Mouse (Mus musculus): ENCODE results near the gene Zscan26. TPM values are rescaled to one million over a fixed set of nuclear protein-coding genes. Genes with fewer than 3 reads are reported as not detected.
"Not testable (repeated sequence)": the region's sequence is repeated elsewhere in the genome, so short reads cannot be mapped to it uniquely, and the experiment has no call there.

Gene Zscan26
- total RNA-seq (2021): 10 to 100 TPM; 10.9 to 15.4 TPM
- long read RNA-seq, experiment 1, full-length matches to known transcripts: 1 of 2 reads
- long read RNA-seq, experiment 1, partial matches to known transcripts: 0 of 2 reads
- long read RNA-seq, experiment 1, other reads (novel, unspliced or antisense): 1 of 2 reads
- long read RNA-seq, experiment 2, partial matches to known transcripts: 0 of 1 reads
- long read RNA-seq, experiment 2, other reads (novel, unspliced or antisense): 1 of 1 reads

- DNase-seq: peak; percentile 65
These were observed at the start of gene Zscan26 for GRCm38 (mm10) chr13:21453449-21453848. Gene Zscan26, minus strand, starts transcription at chr13:21453730.

- no peak for DNase-seq
These were observed 48.8 kb upstream of the Zscan26 start for GRCm38 (mm10) chr13:21502296-21502695.

DNA sequence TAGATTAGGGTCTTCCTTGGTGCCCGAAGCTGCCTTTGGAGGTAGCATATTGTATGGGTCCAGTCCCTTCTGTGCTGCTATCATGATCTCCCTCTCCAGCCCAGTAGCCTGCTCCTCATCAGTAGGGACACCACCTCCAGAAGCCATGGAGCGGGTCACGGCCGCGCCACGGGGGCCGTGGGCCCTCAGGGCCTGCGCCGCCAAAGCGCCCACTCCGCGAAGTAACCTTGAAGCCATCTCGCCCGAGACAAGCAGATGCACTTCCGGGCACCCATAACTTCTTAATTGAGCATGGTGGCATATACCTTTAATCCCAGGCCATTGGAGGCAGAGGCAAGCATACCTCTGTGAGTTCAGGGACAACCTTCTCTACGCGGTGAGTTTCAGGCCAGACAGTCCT is 47.7 kb upstream of the Zscan26 start, which contains the start of gene Gm11273:
Gene Gm11273 (minus strand): TSS at position 237 of the 400 bp plus-strand sequence.
- DNase-seq: not testable (repeated sequence)

- DNase-seq: no peak
These were observed 41.5 kb upstream of the Zscan26 start, which contains the start of gene AK157302 for GRCm38 (mm10) chr13:21495080-21495479. Gene AK157302, plus strand, starts transcription at chr13:21495223.

DNA sequence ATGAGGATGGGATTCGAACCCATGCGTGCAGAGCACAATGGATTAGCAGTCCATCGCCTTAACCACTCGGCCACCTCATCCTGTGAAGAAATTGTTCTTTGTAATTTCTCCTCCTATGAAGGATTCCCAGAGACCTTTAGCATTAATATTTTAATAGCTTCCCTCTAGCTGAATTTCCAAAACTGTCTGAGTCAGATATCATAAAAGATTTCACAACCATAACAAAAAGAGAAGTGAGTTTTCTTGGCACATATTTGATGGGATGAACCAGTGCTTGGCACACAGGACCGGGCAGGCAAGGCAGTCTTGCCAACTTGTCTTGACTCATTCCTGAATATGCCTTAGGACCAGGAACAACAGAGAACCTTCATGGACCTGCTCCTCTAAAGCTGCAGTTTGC is 39.3 kb upstream of the Zscan26 start:
- DNase-seq: no peak

GRCm38 (mm10) chr13:21486881-21487280 is 33.4 kb upstream of the Zscan26 start:
- DNase-seq: no peak

DNA sequence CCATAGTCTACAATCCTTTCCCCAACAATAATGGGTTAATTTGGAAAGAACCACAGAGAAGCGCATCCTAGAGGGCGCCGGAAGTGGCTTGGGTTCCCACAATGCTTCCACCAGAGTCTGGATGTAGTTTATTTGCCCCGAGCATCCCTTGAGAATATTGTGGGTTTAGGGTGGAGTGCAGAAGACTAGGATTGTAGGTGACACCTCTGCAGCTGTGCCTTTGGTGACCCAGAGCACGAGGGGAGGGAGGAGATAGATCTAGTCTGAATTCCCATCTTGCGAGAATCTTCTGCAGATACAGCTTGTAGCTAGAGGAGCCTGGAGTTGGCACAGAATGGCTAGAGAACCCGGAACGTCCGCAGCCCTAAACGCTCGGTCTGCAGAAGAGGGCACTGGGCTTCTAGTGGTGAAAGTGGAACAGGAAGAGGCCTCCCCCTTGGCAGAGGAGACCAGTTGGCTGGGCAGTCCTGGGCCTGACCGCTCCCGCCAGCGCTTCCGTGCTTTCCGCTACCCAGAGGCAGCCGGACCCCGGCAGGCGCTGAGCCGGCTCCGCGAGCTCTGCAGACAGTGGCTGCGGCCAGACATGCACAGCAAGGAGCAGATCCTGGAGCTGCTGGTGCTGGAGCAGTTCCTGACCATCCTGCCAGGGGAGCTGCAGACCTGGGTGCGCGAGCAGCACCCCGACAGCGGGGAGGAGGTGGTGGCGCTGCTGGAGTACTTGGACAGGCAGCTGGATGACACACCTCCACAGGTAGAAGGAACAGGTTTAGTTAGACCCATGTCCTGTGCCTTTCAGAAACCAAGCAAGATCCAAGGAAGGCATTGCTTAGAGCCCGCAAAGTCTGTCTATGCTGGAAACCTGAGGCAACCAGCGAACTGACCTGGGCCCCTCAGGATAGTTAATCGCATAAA is 25.5 kb upstream of the Zscan26 start, which contains the start of the genes Zkscan4 and Gm10065:
Gene Zkscan4 (plus strand): TSS at position 149 of the 912 bp plus-strand sequence.
Gene Gm10065 (minus strand): TSS at position 683 of the 912 bp plus-strand sequence.
- peak; percentile 45 for DNase-seq

- DNase-seq: no peak
These were observed 18.9 kb upstream of the Zscan26 start for GRCm38 (mm10) chr13:21472427-21472826.

DNA sequence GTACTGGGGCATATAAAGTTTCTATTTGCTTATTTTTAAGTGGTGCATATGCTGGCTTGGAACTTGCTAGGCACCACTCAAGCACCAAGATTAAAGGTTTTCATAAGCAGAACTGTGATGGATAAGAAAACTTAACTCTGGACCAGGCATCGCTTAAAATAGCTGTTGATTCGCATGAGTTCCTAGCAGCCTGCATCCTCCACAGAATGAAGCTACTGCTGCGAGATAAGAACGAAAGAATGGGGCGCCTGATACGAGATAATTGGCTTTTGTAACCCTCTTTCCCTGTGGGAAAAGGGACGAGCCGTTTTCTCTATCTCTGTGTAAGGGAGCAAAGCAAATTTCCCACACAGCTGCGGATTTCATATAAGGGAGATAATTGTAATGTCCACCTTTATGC is 15.6 kb upstream of the Zscan26 start:
- no peak for DNase-seq

DNA sequence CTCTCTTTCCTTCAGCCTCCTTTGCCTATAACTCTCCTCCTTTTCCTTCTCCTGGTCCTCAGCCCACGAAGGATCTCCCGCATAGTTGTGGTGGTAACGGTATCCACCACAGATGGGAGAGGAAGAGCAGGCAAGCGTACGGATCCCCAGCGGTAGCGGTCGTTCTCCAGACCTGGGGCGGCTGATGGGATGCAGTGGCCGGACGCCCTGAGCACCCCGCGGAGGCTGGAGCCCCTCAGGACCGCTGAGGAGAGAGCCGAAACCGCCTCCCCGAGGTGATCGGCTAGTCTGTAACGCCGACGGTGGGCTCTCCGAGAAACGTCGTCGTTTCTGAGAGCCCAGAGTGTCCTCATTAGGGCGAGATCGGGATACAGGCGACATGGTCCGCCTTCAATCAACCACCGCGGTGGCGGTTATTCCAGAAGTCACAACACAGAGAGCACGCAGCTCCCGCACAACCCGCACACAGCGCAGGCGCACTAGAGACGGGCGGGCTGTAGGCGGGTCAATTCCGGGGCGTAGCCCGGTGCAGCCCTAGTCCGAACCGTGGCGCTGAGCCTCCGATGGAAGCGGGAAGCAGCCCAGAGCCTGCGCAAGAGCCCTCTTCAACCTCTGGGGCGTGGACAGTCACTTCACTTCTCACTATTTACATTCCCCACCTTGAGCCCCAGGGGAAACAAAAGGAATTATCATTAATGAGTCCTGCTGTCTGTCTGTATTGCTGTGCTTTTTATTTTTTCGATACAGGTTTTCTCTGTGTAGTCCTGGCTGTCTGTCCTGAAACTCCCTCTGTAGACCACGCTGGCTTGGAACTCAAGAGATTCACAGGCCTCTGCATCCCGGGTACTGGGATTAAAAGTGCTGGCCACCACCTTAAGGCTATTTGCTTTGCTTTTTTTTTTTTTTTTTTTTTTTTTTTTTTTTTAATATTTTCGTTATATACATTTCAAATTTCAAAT is 14.8 kb upstream of the Zscan26 start, which contains the start of gene Nkapl:
Gene Nkapl (minus strand): TSS at position 449 of the 959 bp plus-strand sequence.
- DNase-seq: peak; percentile 77

DNA sequence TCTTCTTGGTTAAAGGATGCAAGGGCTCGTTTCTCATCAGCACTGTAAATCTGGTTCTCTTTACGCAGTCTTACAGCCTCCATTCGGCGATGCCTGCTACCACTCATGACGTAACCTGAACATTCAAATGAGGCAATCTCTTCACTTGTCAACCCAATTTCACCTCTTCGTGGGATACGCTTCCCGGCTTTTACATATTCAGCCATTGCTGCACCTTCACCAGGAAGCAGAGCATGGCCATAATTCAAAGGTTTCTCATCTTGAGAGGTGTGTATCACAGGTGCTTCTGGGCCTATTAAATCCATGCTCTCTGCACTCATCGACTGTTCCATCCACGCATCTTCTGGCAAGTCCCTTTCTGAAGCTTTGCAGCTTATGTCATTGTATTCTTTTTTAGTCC is 13.8 kb upstream of the Zscan26 start:
- DNase-seq: no peak

GRCm38 (mm10) chr13:21462516-21462915 is 9.0 kb upstream of the Zscan26 start:
- DNase-seq: not testable (repeated sequence)

GRCm38 (mm10) chr13:21456347-21456746 is 2.8 kb upstream of the Zscan26 start:
- DNase-seq: no peak

GRCm38 (mm10) chr13:21454133-21454532 is 603 bp upstream of the Zscan26 start:
- DNase-seq: no peak

GRCm38 (mm10) chr13:21453042-21453441 is 488 bp downstream of the Zscan26 start:
- no peak for DNase-seq

DNA sequence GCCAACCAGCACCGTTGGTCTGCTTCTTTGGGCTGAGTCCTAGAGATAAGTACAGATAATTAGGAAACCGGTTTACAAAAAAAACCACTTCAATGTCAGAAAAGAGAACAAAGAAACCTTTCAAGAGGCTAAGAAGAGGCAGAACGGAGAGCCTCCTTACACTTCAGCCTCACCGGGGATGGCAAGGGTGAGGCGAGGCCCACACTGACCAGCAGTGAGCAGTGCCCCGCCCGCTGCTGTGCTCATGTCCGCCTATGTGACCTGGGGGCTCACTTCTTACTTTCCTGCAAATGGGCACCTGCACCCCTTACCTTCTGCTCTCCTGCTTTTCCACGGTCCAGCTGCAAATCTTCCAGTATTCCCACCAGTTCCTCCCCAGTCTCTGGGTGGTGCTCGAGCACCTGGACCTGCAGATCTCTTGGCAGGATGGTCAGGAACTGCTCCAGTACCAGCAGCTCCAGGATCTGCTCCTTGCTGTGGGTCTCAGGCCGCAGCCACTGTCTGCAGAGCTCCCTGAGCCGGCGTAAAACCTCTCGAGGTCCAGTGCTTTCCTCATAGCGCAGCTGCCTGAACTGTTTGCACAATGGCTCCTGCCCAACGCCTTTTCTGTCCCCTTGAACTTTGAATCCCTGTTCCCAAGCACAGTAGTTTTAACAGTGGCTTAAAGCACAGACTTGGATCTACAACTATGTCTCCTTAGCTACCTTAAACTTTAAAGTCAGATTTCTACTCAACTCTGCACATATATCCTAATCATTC is 5.5 kb downstream of the Zscan26 start:
- no peak for DNase-seq

GRCm38 (mm10) chr13:21446796-21447195 is 6.7 kb downstream of the Zscan26 start:
- DNase-seq: no peak

- DNase-seq: no peak
These were observed 12.3 kb downstream of the Zscan26 start for GRCm38 (mm10) chr13:21441207-21441572.

GRCm38 (mm10) chr13:21440503-21441206 is 12.9 kb downstream of the Zscan26 start, which contains the start of gene Pgbd1:
Gene Pgbd1, minus strand, starts transcription at chr13:21441058.
- peak; percentile 41 for DNase-seq

DNA sequence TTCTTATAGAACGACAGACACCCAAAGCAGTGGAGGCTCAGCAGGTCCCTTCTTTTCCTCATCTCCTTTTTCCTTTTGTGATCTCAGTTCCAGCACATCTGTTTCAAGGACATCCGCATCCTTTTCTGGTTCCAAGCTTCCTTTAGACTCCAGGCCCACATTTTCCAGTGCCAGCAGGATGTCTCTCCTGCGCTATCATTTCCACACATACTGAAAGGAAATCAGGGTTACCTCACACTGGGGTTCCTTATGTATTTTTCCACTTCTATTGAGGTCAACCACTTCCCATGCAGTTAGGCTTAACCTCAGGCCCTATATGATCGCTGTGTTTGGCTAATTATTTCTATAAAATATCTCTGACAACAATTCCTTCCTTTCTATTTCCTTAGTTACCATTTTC is 18.1 kb downstream of the Zscan26 start:
- no peak for DNase-seq

All from gastrocnemius, postnatal 10 days (tissue).